Mouse (Mus musculus) kidney, adult 11 months (tissue): ENCODE results near the gene Stx8.

Experiments used
- DNase-seq: peaks from one replicate; pipeline ENCODE4 v3.0.0; 2022

Gene Stx8

GRCm38 (mm10) chr11:67965905-67966878, at the start of gene Stx8:
Gene Stx8, plus strand, starts transcription at chr11:67966193.
- peak; percentile 85 for DNase-seq

- no peak for DNase-seq
These were observed 48.9 kb upstream of the Stx8 start for GRCm38 (mm10) chr11:67917126-67917525.

GRCm38 (mm10) chr11:67919593-67919992, 46.4 kb upstream of the Stx8 start:
- DNase-seq, result no peak

- DNase-seq, result no peak
These were observed 45.6 kb upstream of the Stx8 start for GRCm38 (mm10) chr11:67920226-67920960.

- DNase-seq, result peak; percentile 67
These were observed 44.7 kb upstream of the Stx8 start for GRCm38 (mm10) chr11:67921091-67921826.

- peak; percentile 92 for DNase-seq
These were observed 43.9 kb upstream of the Stx8 start, which contains the start of gene Usp43 for GRCm38 (mm10) chr11:67921827-67922754. Gene Usp43, minus strand, starts transcription at chr11:67922153.

- DNase-seq, result peak; percentile 93
These were observed 43.3 kb upstream of the Stx8 start for GRCm38 (mm10) chr11:67922755-67923125.

- DNase-seq, result no peak
These were observed 42.3 kb upstream of the Stx8 start for GRCm38 (mm10) chr11:67923720-67924119.

GRCm38 (mm10) chr11:67925000-67925399, 41.0 kb upstream of the Stx8 start:
- DNase-seq, result no peak

- DNase-seq, result no peak
These were observed 39.5 kb upstream of the Stx8 start for GRCm38 (mm10) chr11:67926348-67927055.

GRCm38 (mm10) chr11:67932156-67932555, 33.8 kb upstream of the Stx8 start:
- no peak for DNase-seq

- no peak for DNase-seq
These were observed 17.8 kb upstream of the Stx8 start for GRCm38 (mm10) chr11:67948229-67948628.

GRCm38 (mm10) chr11:67949475-67949874, 16.5 kb upstream of the Stx8 start:
- no peak for DNase-seq

GRCm38 (mm10) chr11:67953604-67954003, 12.4 kb upstream of the Stx8 start:
- no peak for DNase-seq

GRCm38 (mm10) chr11:67954413-67954812, 11.6 kb upstream of the Stx8 start:
- DNase-seq, result no peak

GRCm38 (mm10) chr11:67964110-67964509, 1.9 kb upstream of the Stx8 start:
- no peak for DNase-seq

GRCm38 (mm10) chr11:67965242-67965883, 630 bp upstream of the Stx8 start, which contains the start of gene Cfap52:
Gene Cfap52, minus strand, starts transcription at chr11:67965651.
- DNase-seq, result peak; percentile 85

- DNase-seq, result no peak
These were observed 1.8 kb downstream of the Stx8 start for GRCm38 (mm10) chr11:67967831-67968230.

- no peak for DNase-seq
These were observed 6.6 kb downstream of the Stx8 start for GRCm38 (mm10) chr11:67972606-67973005.

- no peak for DNase-seq
These were observed 7.2 kb downstream of the Stx8 start for GRCm38 (mm10) chr11:67973225-67973624.

- DNase-seq, result no peak
These were observed 9.3 kb downstream of the Stx8 start for GRCm38 (mm10) chr11:67975252-67975651.
